ENCODE assay signal across 18 mouse cellular contexts in genomic region chr17:14517368-14517767, GRCm38 (mm10).
DNase-seq lines count a peak whose midpoint lies in the region; ATAC-seq and TF ChIP-seq lines count a peak whose summit lies in the region.
"Had no signal": no experiment of that assay in that cellular context is flagged by ENCODE, and none has a peak within 500 bp of the region (broad histone marks: within the 10 kb centered on the region; RNA-seq: fewer than 3 reads in every experiment).

No protein-coding gene starts in this region.

- intact Hi-C loops in heart, postnatal 25 days (cut with DNase I): loop anchor here (10.0 kb wide), 1 partner anchor 133 kb away; no protein-coding TSS in a partner anchor

- H3K27me3 ChIP-seq in kidney, postnatal 0 days (ENCODE audit: insufficient read depth, low read length): peaks cover 4% of the 10 kb centered on the region; the same call in 1 of the 2 replicates
- no peaks in the 10 kb centered on the region for H3K27me3 ChIP-seq in kidney, adult 2 months (replicated peaks; ENCODE audit: control insufficient read depth, insufficient read depth, low read length)
- H3K27me3 ChIP-seq in stomach, embryonic 16.5 days (ENCODE audit: control insufficient read depth, insufficient read depth, low read length): no peaks in the 10 kb centered on the region
- H3K27me3 ChIP-seq: liver, embryonic 13.5 days had no signal

- no peak overlapping the region for H3K4me3 ChIP-seq in kidney, postnatal 0 days (replicated peaks; ENCODE audit: low read depth, low read length)
- no peak overlapping the region for H3K4me3 ChIP-seq in kidney, adult 2 months (ENCODE audit: insufficient read depth, low read depth, low read length)
- H3K4me3 ChIP-seq in stomach, embryonic 16.5 days (replicated peaks; ENCODE audit: low read length): no peak overlapping the region
- H3K4me3 ChIP-seq in lung, adult 2 months (replicated peaks; ENCODE audit: extremely low read depth, low read depth, low read length): no peak overlapping the region
- H3K4me3 ChIP-seq: erythroblast, embryonic 14.5 days; left cerebral cortex, adult 2 months; limb, embryonic 12.5 days; liver, embryonic 13.5 days; myocyte had no signal

- ATAC-seq in kidney, postnatal 0 days (replicated peaks; ENCODE audit: low FRiP score, low read depth): peak; percentile 60
- no peak for ATAC-seq in stomach, embryonic 16.5 days (ENCODE audit: insufficient read depth, low FRiP score)
- ATAC-seq: forebrain, embryonic 14.5 days had no signal

- no peak for TF ChIP-seq CTCF in kidney, postnatal 0 days (IDR thresholded peaks at IDR 0.05; ENCODE audit: low read depth)
- TF ChIP-seq CTCF in kidney, adult 2 months (conservative IDR thresholded peaks at IDR 0.05; ENCODE audit: insufficient read depth, insufficient read length, low read depth, low read length): no peak
- TF ChIP-seq CTCF in lung, adult 2 months (IDR thresholded peaks at IDR 0.05; ENCODE audit: insufficient read depth, low read length): no peak

- H3K36me3 ChIP-seq in kidney, postnatal 0 days (ENCODE audit: insufficient read depth, low read length): no peaks in the 10 kb centered on the region
- no peaks in the 10 kb centered on the region for H3K36me3 ChIP-seq in kidney, adult 2 months (ENCODE audit: control insufficient read depth, insufficient read depth, low read length)
- H3K36me3 ChIP-seq in stomach, embryonic 16.5 days (ENCODE audit: control insufficient read depth, insufficient read depth, low read length): no peaks in the 10 kb centered on the region
- H3K36me3 ChIP-seq: limb, embryonic 12.5 days; liver, embryonic 13.5 days had no signal

- 31% methylated on average over 5 of the region's 5 CpGs for WGBS in kidney, postnatal 0 days
- 62% methylated on average over 5 of the region's 5 CpGs for WGBS in kidney, adult 2 months
- 76% methylated on average over 5 of the region's 5 CpGs for WGBS in stomach, embryonic 16.5 days
- WGBS in lung, adult 2 months: 81% methylated on average over 5 of the region's 5 CpGs

- peak; percentile 29 for DNase-seq in embryo, embryonic 10 days (ENCODE audit: low spot score)
- no peak for DNase-seq in embryo, embryonic 9.5 days (ENCODE audit: extremely low spot score)
- DNase-seq in kidney, postnatal 0 days (ENCODE audit: low spot score): peak; percentile 65
- DNase-seq in kidney, adult 2 months: no peak
- DNase-seq in heart, postnatal 25 days (ENCODE audit: low spot score): peak; percentile 30
- no peak for DNase-seq in lung, adult 2 months
- DNase-seq in adrenal gland, postnatal 14 days: no peak
- DNase-seq: adrenal gland, adult 2 months; kidney, postnatal 25 days; liver, embryonic 13.5 days; midbrain, embryonic 14.5 days; thymus, postnatal 36 days had no signal

- no peak overlapping the region for H3K27ac ChIP-seq in kidney, postnatal 0 days
- H3K27ac ChIP-seq in kidney, adult 2 months (ENCODE audit: insufficient read depth, low read depth, low read length): no peak overlapping the region
- peak overlapping the region; percentile 78; the same call in 1 of the 2 replicates for H3K27ac ChIP-seq in stomach, embryonic 16.5 days (ENCODE audit: low read length)
- H3K27ac ChIP-seq: left cerebral cortex, adult 2 months; limb, embryonic 12.5 days; liver, embryonic 13.5 days had no signal

- no peak overlapping the region for H3K4me2 ChIP-seq in kidney, postnatal 0 days (ENCODE audit: low read length)
- no peak overlapping the region for H3K4me2 ChIP-seq in stomach, embryonic 16.5 days (ENCODE audit: low read depth, low read length)
- H3K4me2 ChIP-seq: limb, embryonic 12.5 days; liver, embryonic 13.5 days had no signal

- H3K9me3 ChIP-seq in kidney, postnatal 0 days (replicated peaks; ENCODE audit: low read length): no peaks in the 10 kb centered on the region
- H3K9me3 ChIP-seq in stomach, embryonic 16.5 days (replicated peaks; ENCODE audit: control insufficient read depth, low read length): no peaks in the 10 kb centered on the region
- H3K9me3 ChIP-seq: limb, embryonic 12.5 days; liver, embryonic 13.5 days had no signal

- no peak for TF ChIP-seq POLR2A in kidney, adult 2 months (IDR thresholded peaks at IDR 0.05; ENCODE audit: low read depth, low read length)
- no peak for TF ChIP-seq POLR2A in lung, adult 2 months (IDR thresholded peaks at IDR 0.05; ENCODE audit: borderline replicate concordance, extremely low read depth, low read depth, low read length)

- H3K4me1 ChIP-seq in kidney, postnatal 0 days (replicated peaks; ENCODE audit: insufficient read depth, low read length): no peaks in the 10 kb centered on the region
- H3K4me1 ChIP-seq in kidney, adult 2 months (ENCODE audit: control insufficient read depth, insufficient read depth, low read length): no peaks in the 10 kb centered on the region
- no peaks in the 10 kb centered on the region; the same call in 1 of the 2 replicates for H3K4me1 ChIP-seq in stomach, embryonic 16.5 days (ENCODE audit: control insufficient read depth, insufficient read depth, low read length)
- no peaks in the 10 kb centered on the region for H3K4me1 ChIP-seq in lung, adult 2 months (ENCODE audit: control insufficient read depth, insufficient read depth, low read length)
- H3K4me1 ChIP-seq: liver, embryonic 13.5 days had no signal

- H3K9ac ChIP-seq in kidney, postnatal 0 days (ENCODE audit: low read depth, low read length): no peak overlapping the region
- no peak overlapping the region for H3K9ac ChIP-seq in stomach, embryonic 16.5 days (ENCODE audit: low read length)
- H3K9ac ChIP-seq: limb, embryonic 12.5 days; liver, embryonic 13.5 days had no signal

Comparison
In these comparisons a context has a peak if more than half of its experiments do, and no peak if none do; other contexts are left out.
1. DNase-seq: peak in embryo, embryonic 10 days (single experiment), kidney, postnatal 0 days (single experiment) and heart, postnatal 25 days (single experiment); none in embryo, embryonic 9.5 days (single experiment), kidney, adult 2 months (single experiment), lung, adult 2 months (single experiment) and adrenal gland, postnatal 14 days (single experiment).